Mouse (Mus musculus) heart, adult 2 months (tissue): ENCODE measurements around the gene Cacna1h. TPM values are rescaled to one million over a fixed set of nuclear protein-coding genes. Genes with fewer than 3 reads are reported as not detected.

Experiments
- DNase-seq, 2 experiments: peaks; one replicate each; pipeline ENCODE4 v3.0.0; 2021
- H3K27ac ChIP-seq: fragments of 200-600 bp; 2 replicates; pipeline ENCODE4 v1.8.1; 2022
- H3K27me3 ChIP-seq: fragments of 200-500 bp; 2 replicates; pipeline ENCODE4 v1.6.1; 2012; ENCODE audit warnings: mild to moderate bottlenecking, low read length, inconsistent platforms, mixed read lengths; ENCODE audit not compliant: control insufficient read depth, insufficient read depth
- H3K36me3 ChIP-seq: fragments of 200-500 bp; 2 replicates; pipeline ENCODE4 v1.6.1; 2012; ENCODE audit warnings: low read length, inconsistent platforms; ENCODE audit not compliant: control insufficient read depth, insufficient read depth
- H3K4me1 ChIP-seq: fragments of 200-500 bp; 2 replicates; pipeline ENCODE4 v1.6.1; 2011; ENCODE audit warnings: low read length; ENCODE audit not compliant: control insufficient read depth, insufficient read depth
- H3K4me3 ChIP-seq: fragments of 200-600 bp; 2 replicates; pipeline ENCODE4 v1.8.1; 2022
- H3K79me2 ChIP-seq: fragments of 200-500 bp; replicated peaks from 2 replicates; pipeline ENCODE4 v1.6.1; 2012; ENCODE audit warnings: mild to moderate bottlenecking, inconsistent platforms, low read length, moderate library complexity, mixed read lengths; ENCODE audit not compliant: control insufficient read depth, insufficient read depth
- H3K9ac ChIP-seq: fragments of 200-500 bp; 2 replicates; pipeline ENCODE4 v1.6.1; 2012; ENCODE audit warnings: low read depth, mild to moderate bottlenecking, control low read depth, inconsistent platforms, low read length, mixed read lengths
- CTCF ChIP-seq: fragments of 200-600 bp; IDR thresholded peaks from 2 replicates; pipeline ENCODE4 v1.8.1; 2022; ENCODE audit warnings: antibody characterized with exemption, mild to moderate bottlenecking, moderate library complexity
- EP300 ChIP-seq: fragments of 200-500 bp; IDR thresholded peaks from 2 replicates; pipeline ENCODE4 v1.6.1; 2011; ENCODE audit warnings: low read depth, low read length, control low read depth; ENCODE audit not compliant: insufficient read depth
- POLR2A ChIP-seq: fragments of 200-500 bp; IDR thresholded peaks from 2 replicates; pipeline ENCODE4 v1.6.1; 2011; ENCODE audit warnings: mild to moderate bottlenecking, low read depth, low read length, control low read depth; ENCODE audit not compliant: insufficient read depth
- WGBS: fragments of 180-500 bp; shearing (Covaris S2); methylation state at CpG from one replicate; pipeline ENCODE4 v1.1.7; 2018; 5-methylcytosine and 5-hydroxymethylcytosine counted together
- intact Hi-C: fragments of 180-260 bp; cut with DNase I; formaldehyde crosslinking; loops from one replicate; pipeline ENCODE4 v1.15.1; 2025
- long read RNA-seq: library from polyadenylated mRNA; stranded (forward); transcript quantifications from one replicate; pipeline ENCODE4 v2.0.0, GENCODE M21; 2021
- polyA plus RNA-seq: library from polyadenylated mRNA; depleted of rRNA; stranded (reverse); fragments of >200 nt; gene quantifications from 2 replicates; pipeline ENCODE4 v1.2.3, GENCODE M21; 2012; rRNA removed
- total RNA-seq, 2 experiments: library from RNA; stranded (reverse); gene quantifications; 2 replicates each; pipeline ENCODE4 v1.2.3; 2021

Cacna1h gene
- total RNA-seq (1 to 10 TPM; 4.5 to 5.5 TPM), polyA plus RNA-seq (20.4 and 23.2 TPM in 2 replicates)
- long read RNA-seq, partial matches to known transcripts: 2 of 2 reads
- long read RNA-seq, other reads (novel, unspliced or antisense): 0 of 2 reads

DNA sequence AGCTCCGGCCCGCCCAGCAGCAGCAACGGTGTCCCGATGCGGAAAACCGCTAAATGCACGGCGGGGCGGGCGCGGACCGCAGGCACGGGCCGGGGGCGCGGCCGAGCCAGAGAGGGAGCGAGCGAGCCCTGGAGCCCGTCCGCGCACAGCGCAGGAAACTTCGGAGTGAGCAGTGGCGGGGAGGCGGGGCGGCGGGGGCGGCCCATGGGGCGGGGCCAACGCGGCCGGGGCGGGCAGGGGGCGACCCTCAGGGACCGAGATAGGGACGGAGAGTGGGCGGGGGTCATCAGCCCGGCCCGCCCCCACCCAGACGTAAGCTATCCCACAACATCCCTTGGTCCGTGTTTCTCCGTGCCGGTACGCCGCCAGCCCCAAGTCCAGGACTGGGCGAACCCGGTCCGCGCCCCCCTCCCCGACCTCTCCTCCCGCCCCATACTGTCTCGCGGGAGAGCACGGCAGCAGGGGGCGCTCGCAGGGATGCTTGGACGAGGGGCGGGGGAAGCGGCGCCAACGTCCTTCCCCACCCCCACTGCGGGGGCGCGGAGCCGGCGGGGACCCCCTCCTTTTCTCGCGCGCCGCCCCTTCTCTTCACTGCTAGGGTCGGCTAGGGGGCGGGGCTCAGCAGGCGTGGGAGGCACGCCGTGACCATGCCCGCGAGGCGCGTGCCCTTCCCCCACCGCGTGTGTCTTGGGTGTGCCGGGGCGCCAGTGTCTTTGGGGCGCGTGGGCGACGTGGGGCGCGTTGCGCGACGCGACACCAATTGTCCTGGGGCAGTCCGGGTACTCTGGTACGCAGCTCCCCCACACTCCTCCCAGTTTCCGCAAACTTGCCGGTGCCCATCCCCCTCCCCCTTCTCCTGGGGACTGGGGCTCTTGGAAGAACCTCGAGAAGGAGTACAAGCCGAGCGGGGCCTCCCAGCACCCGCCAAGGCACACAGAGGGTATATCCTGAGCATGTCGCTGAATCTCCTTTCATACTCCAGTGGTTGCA, at the start of gene Cacna1h:
Gene Cacna1h (minus strand): TSS at position 167 of the 990 bp plus-strand sequence.
- H3K27ac ChIP-seq: no peak within 1 kb of the TSS; the same call in 1 of the 2 replicates
- WGBS: 2% methylated on average over 96 of the region's 103 CpGs
- H3K9ac ChIP-seq: peak within 1 kb of the TSS; percentile 56
- no peaks in the 10 kb centered on the region for H3K79me2 ChIP-seq
- H3K4me3 ChIP-seq: peak within 1 kb of the TSS; percentile 54
- no peak for TF ChIP-seq EP300
- no peak for TF ChIP-seq POLR2A
- peak; percentile 57 for TF ChIP-seq CTCF
- H3K27me3 ChIP-seq: peaks cover 6% of the 10 kb centered on the region
- DNase-seq: peak; percentile 47 to 51
- intact Hi-C loops: loop anchor here (5.0 kb wide), 1 partner anchor 37 kb away; no protein-coding TSS in a partner anchor
- H3K4me1 ChIP-seq: 0 out of 2 replicates have a peak, but pooled peaks cover 1% of the 10 kb centered on the region
- no peaks in the 10 kb centered on the region for H3K36me3 ChIP-seq

DNA sequence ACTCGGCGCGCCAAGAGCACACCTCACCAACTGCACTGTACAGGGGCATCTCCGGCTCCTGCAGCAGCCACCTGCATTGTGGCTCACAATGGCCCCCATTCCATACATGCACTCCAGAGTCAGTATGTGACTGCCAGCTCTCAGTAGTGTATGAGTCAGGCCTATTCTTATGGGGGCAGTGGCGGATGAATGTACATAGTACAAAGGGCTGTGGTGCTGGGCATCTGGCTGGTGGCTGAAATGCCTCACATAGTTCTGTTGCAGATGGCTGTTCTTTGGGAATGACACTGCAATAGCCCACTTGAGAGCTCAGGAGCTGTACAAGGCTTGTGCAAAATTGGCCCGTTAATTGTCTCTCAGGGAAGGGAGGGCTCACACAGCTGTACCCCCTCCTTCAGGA, 48.5 kb upstream of the Cacna1h start:
- intact Hi-C loops: no loop called here

DNA sequence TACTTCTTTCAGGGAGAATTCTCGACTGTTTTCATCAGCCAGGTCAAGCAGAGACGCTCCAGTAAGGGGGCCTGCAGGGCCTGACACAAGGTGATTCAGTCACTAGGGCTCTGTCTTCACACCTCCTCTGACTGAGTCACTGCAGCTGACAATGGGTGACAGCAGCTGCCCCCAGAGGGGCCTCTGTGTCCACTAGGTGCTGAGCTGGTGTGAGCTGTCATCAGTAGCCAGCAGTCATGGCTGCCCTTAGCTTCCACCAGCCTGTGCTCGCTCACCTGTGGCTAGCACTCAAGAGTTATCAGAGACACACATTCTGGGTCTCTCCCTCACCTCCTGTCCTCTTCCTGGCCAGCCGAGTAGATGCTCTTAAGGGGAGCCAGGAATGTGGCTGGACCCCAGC, 47.2 kb upstream of the Cacna1h start:
- TF ChIP-seq EP300: no peak
- no peak for TF ChIP-seq CTCF
- no peak for TF ChIP-seq POLR2A
- Histone ChIP-seq H3K9ac (no peak overlapping the region), H3K79me2 (no peaks in the 10 kb centered on the region), H3K27me3 (no peaks in the 10 kb centered on the region), H3K4me1 (no peaks in the 10 kb centered on the region), H3K36me3 (no peaks in the 10 kb centered on the region), H3K27ac (no peak overlapping the region), H3K4me3 (no peak overlapping the region)
- intact Hi-C loops: no loop called here
- 62% methylated on average over 4 of the region's 4 CpGs for WGBS
- no peak for DNase-seq

More for the DNA sequence above, 48.5 kb upstream of the Cacna1h start:
- Histone ChIP-seq H3K27ac (no peak overlapping the region), H3K4me1 (no peaks in the 10 kb centered on the region), H3K36me3 (no peaks in the 10 kb centered on the region), H3K4me3 (no peak overlapping the region), H3K9ac (no peak overlapping the region), H3K79me2 (no peaks in the 10 kb centered on the region), H3K27me3 (no peaks in the 10 kb centered on the region)
- DNase-seq: no peak
- WGBS: 77% methylated on average over 6 of the region's 6 CpGs
- TF ChIP-seq EP300: no peak

DNA sequence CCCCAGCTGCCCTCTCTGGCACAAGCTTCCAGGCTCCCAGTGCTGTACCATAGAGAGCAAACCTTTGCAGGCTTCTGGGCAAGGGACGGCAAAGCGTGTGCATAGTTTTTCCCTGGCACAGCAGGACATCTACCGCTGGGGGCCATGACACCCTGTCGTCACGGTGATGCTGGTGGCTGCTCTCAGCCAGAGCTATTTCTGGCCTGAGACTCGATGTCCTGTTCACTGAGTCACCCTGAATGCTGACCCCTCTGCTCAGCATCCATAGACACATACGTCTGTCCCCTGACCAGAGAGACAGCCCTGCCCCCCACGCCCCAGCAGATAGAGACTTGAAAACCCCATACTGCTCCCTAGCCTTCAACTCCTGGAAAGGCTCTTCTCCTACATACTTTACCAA, 46.6 kb upstream of the Cacna1h start:
- 39% methylated on average over 8 of the region's 8 CpGs for WGBS
- no peaks in the 10 kb centered on the region for H3K79me2 ChIP-seq
- H3K4me3 ChIP-seq: no peak overlapping the region
- no peak for TF ChIP-seq CTCF
- no peak for TF ChIP-seq EP300
- TF ChIP-seq POLR2A: no peak
- H3K27me3 ChIP-seq: no peaks in the 10 kb centered on the region
- H3K27ac ChIP-seq: no peak overlapping the region
- no peak overlapping the region for H3K9ac ChIP-seq
- DNase-seq: no peak
- intact Hi-C loops: no loop called here
- H3K4me1 ChIP-seq: no peaks in the 10 kb centered on the region
- no peaks in the 10 kb centered on the region for H3K36me3 ChIP-seq

DNA sequence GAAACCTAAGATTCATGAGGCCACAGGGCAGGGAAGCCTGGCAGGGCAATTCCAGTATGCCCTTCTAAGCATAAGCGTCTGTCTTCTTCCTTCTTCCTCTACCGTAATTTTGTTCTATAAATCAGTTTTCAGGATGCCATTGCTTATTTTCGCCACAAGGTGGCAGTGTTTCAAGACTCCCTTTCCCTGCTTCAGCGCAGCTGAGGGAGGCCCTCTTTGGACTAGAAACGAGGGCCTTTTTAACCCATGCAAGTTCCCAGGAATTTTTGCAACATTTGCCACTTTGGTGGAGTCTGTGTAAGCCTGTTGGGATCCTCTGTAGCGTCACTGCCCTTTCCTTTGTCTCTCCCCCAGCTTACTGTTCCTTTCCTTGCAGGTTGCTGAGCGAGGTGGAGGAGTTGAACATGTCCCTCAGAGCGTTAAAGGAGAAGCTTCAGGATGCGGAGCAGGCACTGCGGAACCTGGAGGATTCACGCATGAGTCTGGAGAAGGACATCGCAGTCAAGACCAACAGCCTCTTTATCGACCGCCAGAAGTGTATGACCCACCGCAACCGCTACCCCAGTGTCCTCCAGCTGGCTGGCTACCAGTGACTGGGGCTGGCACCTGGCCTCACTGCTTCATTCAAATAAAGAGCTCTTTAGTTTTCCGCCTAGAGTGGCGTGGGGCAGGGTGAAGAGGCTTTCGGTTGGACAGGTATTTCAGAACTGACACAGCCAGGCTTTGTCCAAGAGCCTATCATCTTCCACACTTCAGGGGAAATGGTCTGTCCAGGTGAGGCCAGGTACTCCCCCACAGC, 42.6 kb upstream of the Cacna1h start:
- intact Hi-C loops: loop anchor here (1.0 to 5.0 kb wide), 3 partner anchors 31 to 326 kb away; no protein-coding TSS in a partner anchor
- Histone ChIP-seq H3K27me3 (no peaks in the 10 kb centered on the region), H3K36me3 (no peaks in the 10 kb centered on the region), H3K4me3 (no peak overlapping the region), H3K4me1 (no peaks in the 10 kb centered on the region), H3K27ac (no peak overlapping the region), H3K79me2 (no peaks in the 10 kb centered on the region), H3K9ac (no peak overlapping the region)
- WGBS: 28% methylated on average over 19 of the region's 19 CpGs
- peak; percentile 17 to 33 for DNase-seq
- TF ChIP-seq EP300: no peak
- peak; percentile 94 for TF ChIP-seq CTCF
